Mouse (Mus musculus) right cerebral cortex, adult 18-20 months (tissue): ENCODE results near the gene Fndc11.

Experiments
- DNase-seq: peaks from one replicate; pipeline ENCODE4 v3.0.0; 2022; ENCODE audit warnings: mixed read lengths

Gene Fndc11

DNA sequence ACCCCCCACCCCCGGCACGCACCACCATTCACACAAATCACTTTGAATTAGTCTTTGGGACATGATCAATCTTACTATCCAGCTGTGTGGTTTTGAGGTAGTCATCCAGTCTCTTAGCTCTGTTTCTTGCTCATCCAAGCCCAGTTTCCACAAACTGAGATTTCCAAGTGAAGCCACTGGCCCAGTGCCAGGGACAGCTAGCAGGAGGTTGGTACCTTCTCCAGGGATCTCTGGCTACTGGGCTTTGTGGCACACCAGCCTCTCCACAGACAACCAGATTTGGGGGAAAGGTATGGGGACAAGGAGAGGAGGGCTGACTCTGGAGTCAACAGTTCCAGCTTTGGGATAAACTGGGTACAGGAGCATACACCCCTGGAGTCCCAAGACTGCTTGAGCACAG lies 548 bp downstream of the Fndc11 start:
- no peak for DNase-seq

- DNase-seq: no peak
These were observed 5.2 kb downstream of the Fndc11 start for GRCm38 (mm10) chr2:181224994-181225393.

DNA sequence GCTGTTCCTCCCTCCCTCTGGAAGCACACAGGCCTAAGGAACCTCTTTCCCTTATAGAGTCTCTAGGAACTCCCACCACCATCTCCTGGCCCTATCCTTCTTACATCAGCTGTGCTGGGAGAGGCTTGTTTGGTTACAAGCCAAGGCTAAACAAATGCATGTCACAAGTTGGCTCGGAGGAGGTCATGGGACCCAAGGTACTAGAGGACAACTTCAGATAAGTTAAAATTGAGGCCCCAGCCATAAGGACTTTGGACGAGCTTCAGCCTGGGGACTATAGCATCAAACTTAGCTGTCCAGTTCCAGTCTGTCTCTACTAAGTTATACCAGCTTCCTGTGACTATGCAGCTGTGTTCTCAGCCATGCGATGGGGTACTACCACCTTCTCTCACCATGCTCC lies 7.3 kb downstream of the Fndc11 start:
- DNase-seq: no peak

DNA sequence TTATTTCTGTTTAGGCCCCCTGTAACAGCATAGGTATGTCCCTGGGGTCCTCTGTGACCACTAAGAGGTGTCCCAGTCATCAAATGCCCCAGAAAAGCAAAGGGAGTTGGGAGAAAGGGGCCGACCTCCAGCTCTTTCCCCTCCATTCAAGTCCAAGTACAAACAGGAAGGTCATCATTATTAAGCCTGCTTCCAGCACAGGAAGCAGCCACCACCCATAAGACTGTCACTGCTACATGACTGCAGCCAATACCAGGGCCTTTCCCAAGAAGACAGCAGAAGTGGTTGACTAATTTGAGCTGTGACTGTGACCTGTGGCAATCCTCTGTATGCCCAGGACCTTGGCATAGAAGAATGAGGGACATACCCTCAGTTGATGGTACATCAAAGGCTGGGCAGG lies 8.5 kb downstream of the Fndc11 start:
- no peak for DNase-seq

- DNase-seq: no peak
These were observed 11.4 kb downstream of the Fndc11 start for GRCm38 (mm10) chr2:181231171-181231570.

- DNase-seq: no peak
These were observed 13.6 kb downstream of the Fndc11 start for GRCm38 (mm10) chr2:181233443-181233842.

- no peak for DNase-seq
These were observed 14.9 kb downstream of the Fndc11 start for GRCm38 (mm10) chr2:181234680-181235079.

- DNase-seq: no peak
These were observed 16.1 kb downstream of the Fndc11 start for GRCm38 (mm10) chr2:181235681-181236566.

- DNase-seq: no peak
These were observed 17.6 kb downstream of the Fndc11 start for GRCm38 (mm10) chr2:181237251-181238014.

GRCm38 (mm10) chr2:181238091-181238610 lies 18.3 kb downstream of the Fndc11 start:
- DNase-seq: no peak

- no peak for DNase-seq
These were observed 19.0 kb downstream of the Fndc11 start for GRCm38 (mm10) chr2:181238861-181239260.

DNA sequence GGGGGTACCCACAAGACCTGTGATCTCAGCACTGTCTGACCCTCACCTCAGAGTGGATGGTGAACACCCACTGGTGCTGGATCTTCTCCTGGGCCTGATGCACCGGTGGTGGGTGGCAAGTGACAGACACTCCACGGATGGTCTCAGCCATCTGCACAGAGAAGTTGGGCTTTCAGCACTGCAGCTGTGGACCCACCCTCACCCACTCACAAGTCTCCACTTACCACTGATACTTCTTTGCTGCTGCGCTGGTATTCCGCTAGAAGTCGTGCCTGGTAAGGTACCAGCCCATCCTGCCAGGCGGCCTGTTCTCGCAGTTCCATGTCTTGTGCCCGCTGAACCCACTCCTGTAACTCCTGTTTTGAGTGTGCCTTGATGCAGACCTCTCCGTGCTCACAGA lies 19.4 kb downstream of the Fndc11 start:
- DNase-seq: no peak

DNA sequence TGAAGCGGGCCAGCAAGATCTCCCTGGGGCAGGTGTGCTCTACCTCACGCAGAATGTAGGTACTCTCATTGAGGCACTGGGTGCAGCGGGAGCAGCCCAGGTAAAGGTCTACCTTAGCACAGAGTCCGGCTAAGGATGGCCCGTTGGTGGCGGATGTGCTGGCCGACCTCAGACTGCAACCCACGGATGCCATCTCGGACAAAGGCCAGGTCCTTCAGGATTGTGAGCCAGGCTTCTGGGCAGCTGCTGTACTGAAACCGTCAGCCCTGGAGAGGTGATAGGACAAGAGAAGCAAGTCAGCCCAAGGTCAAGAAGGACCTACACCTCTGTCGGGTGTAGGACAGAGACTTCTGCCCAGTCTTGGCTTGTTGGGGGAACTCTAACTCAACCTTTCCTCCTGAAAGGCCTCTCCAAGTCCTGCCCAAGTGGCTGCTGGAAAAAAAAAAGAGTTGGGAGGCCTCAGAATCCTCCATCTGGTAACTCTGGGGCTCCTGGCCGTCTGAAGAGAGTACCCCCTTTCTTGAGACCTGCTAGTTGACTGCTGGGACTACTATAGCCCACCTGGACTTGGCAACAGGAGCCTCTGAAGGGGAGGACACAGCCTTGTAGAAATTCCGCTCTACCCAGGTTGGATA lies 21.1 kb downstream of the Fndc11 start:
- no peak for DNase-seq

DNA sequence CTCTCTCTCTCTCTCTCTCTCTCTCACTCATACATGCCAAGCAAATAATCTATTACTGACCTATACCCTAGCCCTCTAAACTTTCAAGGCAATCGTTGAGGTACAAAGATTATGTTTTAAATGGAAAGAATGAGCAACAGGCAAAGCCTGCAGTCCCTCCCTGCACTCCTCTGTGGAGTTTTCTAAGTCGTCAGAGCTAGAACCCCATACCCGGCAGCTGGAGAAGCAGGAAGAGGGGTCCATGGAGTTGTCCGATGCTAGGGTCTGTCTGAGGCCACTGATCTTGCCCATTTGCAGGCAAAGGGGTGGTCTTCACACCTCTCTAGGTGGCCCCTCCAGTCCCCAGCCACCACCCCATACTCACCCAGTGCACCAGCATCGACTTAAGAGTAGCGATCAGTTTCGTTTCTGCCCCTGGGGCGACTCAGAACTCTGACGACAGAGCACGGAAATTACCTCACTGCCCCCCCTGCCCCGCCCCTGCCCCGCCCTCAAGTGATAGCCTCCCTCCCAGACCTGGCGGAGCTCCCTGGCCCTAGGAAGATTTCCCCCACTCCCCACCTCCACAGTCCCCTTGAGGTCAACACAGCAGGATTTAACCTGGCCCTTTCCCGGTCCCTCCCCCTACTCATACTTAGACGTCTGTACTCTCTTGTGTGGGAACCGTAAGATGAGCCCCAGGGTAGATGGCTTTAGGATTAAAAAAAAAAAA lies 21.9 kb downstream of the Fndc11 start, which contains the start of gene Helz2:
Gene Helz2, minus strand, starts transcription at position 426 of the 712 bp plus-strand sequence.
- DNase-seq: no peak

GRCm38 (mm10) chr2:181242314-181242665 lies 22.5 kb downstream of the Fndc11 start:
- DNase-seq: no peak

- no peak for DNase-seq
These were observed 24.0 kb downstream of the Fndc11 start for GRCm38 (mm10) chr2:181243706-181244394.

- DNase-seq: no peak
These were observed 25.2 kb downstream of the Fndc11 start for GRCm38 (mm10) chr2:181245031-181245430.

GRCm38 (mm10) chr2:181249217-181249616 lies 29.4 kb downstream of the Fndc11 start:
- no peak for DNase-seq

GRCm38 (mm10) chr2:181251841-181252240 lies 32.0 kb downstream of the Fndc11 start:
- no peak for DNase-seq

GRCm38 (mm10) chr2:181253248-181253647 lies 33.4 kb downstream of the Fndc11 start:
- no peak for DNase-seq

DNA sequence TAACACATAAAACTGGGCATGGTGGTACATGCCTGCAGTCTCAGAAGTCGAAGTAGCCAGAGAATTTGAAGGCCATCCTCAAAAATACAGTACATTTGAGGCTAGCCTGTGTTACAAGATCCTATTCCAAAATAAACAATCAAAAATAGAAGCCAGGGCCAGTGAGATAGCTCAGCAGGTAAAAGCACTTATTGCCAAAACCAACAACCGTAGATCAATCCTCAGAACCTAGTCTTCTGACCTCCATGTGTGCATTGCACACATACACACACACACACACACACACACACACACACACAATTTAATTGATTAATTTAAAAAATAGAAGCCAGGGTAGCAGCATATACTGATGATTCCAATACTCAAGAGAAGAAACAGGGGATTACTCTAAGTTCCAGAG lies 47.0 kb downstream of the Fndc11 start:
- DNase-seq: no peak

- DNase-seq: no peak
These were observed 52.3 kb downstream of the Fndc11 start for GRCm38 (mm10) chr2:181272092-181272491.
